Mouse (Mus musculus): ENCODE measurements at regions not wholly inside any gene's neighbourhood (a gene's known extent, or its start where the extent isn't known, plus 50 kb on each side); places are given as distances from the start of the nearest gene placed in this dataset.

DNA sequence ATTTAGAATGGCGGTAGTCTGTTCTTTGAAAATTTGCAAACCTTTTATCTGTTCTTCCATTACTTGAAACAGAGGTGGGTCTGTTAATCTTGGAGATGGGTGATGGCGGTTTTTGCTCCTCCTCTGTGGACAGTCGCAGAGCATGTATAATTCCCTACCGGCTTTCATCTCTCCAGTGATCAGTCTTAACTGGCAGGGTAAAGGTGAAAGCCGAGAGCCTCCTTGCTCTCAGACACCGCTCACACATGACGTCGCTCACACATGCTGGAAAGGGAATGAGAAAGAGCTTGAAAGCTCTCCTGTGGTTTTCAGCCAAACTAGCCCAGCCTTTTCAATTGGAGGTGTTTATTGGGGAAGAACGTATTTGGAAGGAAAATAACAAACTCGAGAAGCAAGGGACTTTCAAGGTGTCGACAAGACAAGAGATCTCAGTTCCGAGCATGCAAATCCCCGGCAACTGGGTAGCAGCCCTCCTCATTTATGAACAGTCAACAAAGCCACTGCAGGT lies 166.3 kb upstream of the Cxcr4 start:
- Histone ChIP-seq H3K4me2 (ENCODE audit: low read length) (no peak overlapping the region), H3K4me3 (ENCODE audit: low read depth, low read length) (no peak overlapping the region), H3K27ac (ENCODE audit: low read length) (no peak overlapping the region), H3K9me3 (replicated peaks; ENCODE audit: control insufficient read depth, low read length, poor library complexity, severe bottlenecking) (no peaks in the 10 kb centered on the region), H3K9ac (ENCODE audit: low read depth, low read length) (no peak overlapping the region), H3K27me3 (ENCODE audit: control insufficient read depth, insufficient read depth, low read depth, low read length) (no peaks in the 10 kb centered on the region), H3K4me1 (ENCODE audit: control insufficient read depth, insufficient read depth, low read length) (peaks cover 2% of the 10 kb centered on the region; the same call in 1 of the 2 replicates), H3K36me3 (ENCODE audit: control insufficient read depth, insufficient read depth, low read length) (no peaks in the 10 kb centered on the region)
- no peak; the same call in 1 of the 2 replicates for ATAC-seq
- WGBS, result 42% methylated on average over 13 of the region's 13 CpGs

DNA sequence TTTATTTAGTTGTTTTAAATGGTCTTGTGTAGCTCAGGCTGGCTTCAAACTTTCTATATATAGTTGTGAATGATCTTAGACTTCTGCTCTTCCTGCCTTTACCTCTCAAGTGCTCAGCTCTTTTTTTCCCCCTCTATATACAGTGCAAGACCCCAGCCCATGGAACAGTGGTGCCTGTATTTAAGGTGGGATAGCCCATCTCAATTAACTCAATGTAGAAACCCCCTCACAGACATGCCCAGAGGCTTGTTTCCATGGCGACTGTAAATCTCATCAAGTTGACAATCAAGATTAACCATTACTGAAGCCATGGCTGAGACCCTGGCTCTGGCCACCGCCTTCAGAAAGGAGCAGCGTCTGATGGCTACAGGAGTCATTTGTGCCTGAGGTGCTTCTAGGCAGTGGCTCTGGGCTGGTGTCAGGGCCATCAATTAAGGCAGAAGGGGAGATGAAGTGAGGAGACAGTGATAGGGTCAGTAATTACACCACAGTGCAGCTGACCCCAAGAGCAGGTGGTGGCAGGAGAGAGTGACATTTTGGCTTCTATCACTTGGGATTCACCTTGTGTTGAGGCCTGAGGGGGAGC lies 161.4 kb upstream of the Cxcr4 start:
- Histone ChIP-seq H3K4me2 (ENCODE audit: low read length) (no peak overlapping the region), H3K27ac (ENCODE audit: low read length) (no peak overlapping the region), H3K4me1 (ENCODE audit: control insufficient read depth, insufficient read depth, low read length) (peaks cover 2% of the 10 kb centered on the region; the same call in 1 of the 2 replicates), H3K36me3 (ENCODE audit: control insufficient read depth, insufficient read depth, low read length) (no peaks in the 10 kb centered on the region), H3K4me3 (ENCODE audit: low read depth, low read length) (no peak overlapping the region), H3K9ac (ENCODE audit: low read depth, low read length) (no peak overlapping the region), H3K27me3 (ENCODE audit: control insufficient read depth, insufficient read depth, low read depth, low read length) (no peaks in the 10 kb centered on the region), H3K9me3 (replicated peaks; ENCODE audit: control insufficient read depth, low read length, poor library complexity, severe bottlenecking) (no peaks in the 10 kb centered on the region)
- no peak for ATAC-seq
- WGBS, result 36% methylated on average over 3 of the region's 3 CpGs

DNA sequence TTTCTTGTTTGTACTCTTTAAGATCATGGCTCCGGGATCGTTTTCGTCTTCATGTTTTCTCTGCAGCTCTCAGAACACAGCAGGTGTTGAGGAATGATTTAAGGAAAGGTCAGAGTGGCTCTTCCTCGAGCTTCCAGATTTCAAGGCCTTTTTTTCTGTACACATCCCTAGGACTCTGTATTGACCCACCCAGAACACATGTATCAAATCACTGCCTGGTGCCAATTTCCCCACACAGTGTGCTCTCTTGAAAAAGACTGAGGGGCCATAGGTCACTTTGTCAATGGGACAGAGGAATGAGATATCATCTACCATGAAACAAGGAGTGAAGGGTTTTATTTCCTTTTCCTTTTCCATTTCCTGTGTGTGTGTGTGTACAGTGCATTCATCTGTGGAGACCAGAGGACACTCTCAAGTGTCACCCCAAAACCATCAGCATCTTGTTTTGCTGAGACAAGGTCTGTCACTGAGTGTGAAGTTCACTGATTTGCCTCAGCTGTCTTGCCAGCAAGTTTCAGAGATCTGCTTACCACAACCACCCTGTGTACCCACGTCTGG lies 157.4 kb upstream of the Cxcr4 start:
- Histone ChIP-seq H3K36me3 (ENCODE audit: control insufficient read depth, insufficient read depth, low read length) (no peaks in the 10 kb centered on the region), H3K4me1 (ENCODE audit: control insufficient read depth, insufficient read depth, low read length) (peaks cover 2% of the 10 kb centered on the region; the same call in 1 of the 2 replicates), H3K9me3 (replicated peaks; ENCODE audit: control insufficient read depth, low read length, poor library complexity, severe bottlenecking) (no peaks in the 10 kb centered on the region), H3K27ac (ENCODE audit: low read length) (no peak overlapping the region), H3K4me3 (ENCODE audit: low read depth, low read length) (no peak overlapping the region), H3K27me3 (ENCODE audit: control insufficient read depth, insufficient read depth, low read depth, low read length) (no peaks in the 10 kb centered on the region), H3K9ac (ENCODE audit: low read depth, low read length) (no peak overlapping the region), H3K4me2 (ENCODE audit: low read length) (no peak overlapping the region)
- no peak for ATAC-seq
- WGBS, result 62% methylated on average over 5 of the region's 5 CpGs

DNA sequence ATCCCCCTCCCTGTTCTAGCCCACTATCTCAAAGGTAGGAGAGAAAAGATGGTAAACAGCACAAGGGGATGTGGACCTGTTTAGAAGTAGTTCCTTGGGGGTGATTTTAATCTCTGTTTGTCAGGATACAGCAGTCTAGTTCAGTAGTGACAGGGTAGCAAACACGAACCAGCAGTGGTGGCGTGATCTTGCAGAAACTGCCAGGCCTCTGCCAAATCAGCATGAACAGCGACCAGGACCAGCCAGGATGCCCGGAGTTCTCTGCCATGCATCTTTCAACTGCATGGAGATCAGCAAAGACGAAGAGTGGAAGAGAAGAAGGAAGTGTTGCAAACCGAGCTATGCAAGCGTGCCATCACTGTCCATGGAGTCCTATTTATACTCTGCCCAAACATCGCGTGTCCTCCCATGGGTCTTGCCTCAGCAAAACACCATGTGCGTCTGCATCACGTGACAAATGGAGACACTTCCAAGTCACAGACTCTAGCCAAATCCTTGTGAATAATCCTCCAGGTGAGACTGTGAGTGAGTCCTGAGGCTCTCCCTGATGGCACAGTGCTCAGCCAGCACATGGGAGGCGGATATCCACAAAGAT lies 155.2 kb upstream of the Cxcr4 start:
- no peak overlapping the region for H3K9ac ChIP-seq (ENCODE audit: low read depth, low read length)
- no peaks in the 10 kb centered on the region for H3K4me1 ChIP-seq (ENCODE audit: control insufficient read depth, insufficient read depth, low read length)
- ATAC-seq, result no peak
- H3K4me2 ChIP-seq (ENCODE audit: low read length), result no peak overlapping the region
- WGBS, result 93% methylated on average over 12 of the region's 12 CpGs
- H3K9me3 ChIP-seq (replicated peaks; ENCODE audit: control insufficient read depth, low read length, poor library complexity, severe bottlenecking), result no peaks in the 10 kb centered on the region
- no peak overlapping the region for H3K4me3 ChIP-seq (ENCODE audit: low read depth, low read length)
- no peaks in the 10 kb centered on the region for H3K27me3 ChIP-seq (ENCODE audit: control insufficient read depth, insufficient read depth, low read depth, low read length)
- H3K27ac ChIP-seq (ENCODE audit: low read length), result no peak overlapping the region
- H3K36me3 ChIP-seq (ENCODE audit: control insufficient read depth, insufficient read depth, low read length), result no peaks in the 10 kb centered on the region

DNA sequence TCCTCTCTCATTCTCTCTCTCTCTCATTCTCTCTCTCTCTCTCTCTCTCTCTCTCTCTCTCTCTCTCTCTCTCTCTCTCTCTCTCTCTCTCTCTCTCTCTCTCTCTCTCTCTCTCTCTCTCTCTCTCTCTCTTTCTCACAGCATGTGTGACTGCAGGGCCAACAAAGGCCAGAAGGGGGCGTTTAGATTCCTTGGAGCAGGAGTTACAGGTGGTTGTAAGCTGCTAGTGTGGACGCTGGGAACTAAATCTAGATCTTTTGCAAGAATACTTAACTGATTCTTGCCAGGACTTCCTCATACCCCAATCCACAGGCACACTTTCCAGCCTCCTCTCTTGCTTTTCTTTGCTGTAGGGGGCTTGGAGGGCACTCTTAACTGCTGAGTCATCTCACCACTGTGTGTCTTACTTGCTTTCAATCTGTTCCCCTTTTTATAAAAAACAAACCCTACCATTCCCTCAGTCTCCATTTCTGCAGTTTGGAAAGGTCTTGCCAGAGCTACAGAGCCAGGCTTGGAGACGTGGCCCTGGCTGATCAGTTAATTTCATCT lies 154.4 kb upstream of the Cxcr4 start:
- Histone ChIP-seq H3K9me3 (replicated peaks; ENCODE audit: control insufficient read depth, low read length, poor library complexity, severe bottlenecking) (no peaks in the 10 kb centered on the region), H3K36me3 (ENCODE audit: control insufficient read depth, insufficient read depth, low read length) (no peaks in the 10 kb centered on the region), H3K27ac (ENCODE audit: low read length) (no peak overlapping the region), H3K4me3 (ENCODE audit: low read depth, low read length) (no peak overlapping the region), H3K9ac (ENCODE audit: low read depth, low read length) (no peak overlapping the region), H3K4me1 (ENCODE audit: control insufficient read depth, insufficient read depth, low read length) (no peaks in the 10 kb centered on the region), H3K4me2 (ENCODE audit: low read length) (no peak overlapping the region), H3K27me3 (ENCODE audit: control insufficient read depth, insufficient read depth, low read depth, low read length) (no peaks in the 10 kb centered on the region)
- ATAC-seq, result no peak
- 66% methylated on average over 3 of the region's 3 CpGs for WGBS

DNA sequence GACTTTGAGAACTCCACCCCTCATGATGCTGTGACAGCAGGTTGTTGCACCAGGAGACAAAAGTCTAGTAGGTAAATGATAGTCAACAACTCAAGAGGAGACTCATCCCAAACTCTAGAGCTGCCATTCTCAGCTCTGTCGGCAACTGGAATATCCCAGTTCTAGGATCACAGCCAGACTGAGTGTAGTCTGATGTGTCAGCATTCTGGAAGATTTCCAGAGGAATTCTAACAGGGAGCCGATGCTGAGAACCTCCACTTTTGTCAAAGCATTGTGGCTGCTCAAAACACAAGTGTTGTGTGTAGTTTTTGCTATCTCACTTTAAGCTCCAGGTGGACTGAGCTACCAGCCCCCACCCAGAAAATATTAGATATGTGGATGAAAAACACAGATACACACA lies 148.5 kb upstream of the Cxcr4 start:
- Histone ChIP-seq H3K27me3 (ENCODE audit: control insufficient read depth, insufficient read depth, low read depth, low read length) (no peaks in the 10 kb centered on the region), H3K9ac (ENCODE audit: low read depth, low read length) (no peak overlapping the region), H3K4me1 (ENCODE audit: control insufficient read depth, insufficient read depth, low read length) (no peaks in the 10 kb centered on the region), H3K9me3 (replicated peaks; ENCODE audit: control insufficient read depth, low read length, poor library complexity, severe bottlenecking) (no peaks in the 10 kb centered on the region), H3K36me3 (ENCODE audit: control insufficient read depth, insufficient read depth, low read length) (no peaks in the 10 kb centered on the region), H3K27ac (ENCODE audit: low read length) (no peak overlapping the region), H3K4me3 (ENCODE audit: low read depth, low read length) (no peak overlapping the region), H3K4me2 (ENCODE audit: low read length) (no peak overlapping the region)
- no peak for ATAC-seq
- WGBS, result 71% methylated on average over 2 of the region's 2 CpGs

DNA sequence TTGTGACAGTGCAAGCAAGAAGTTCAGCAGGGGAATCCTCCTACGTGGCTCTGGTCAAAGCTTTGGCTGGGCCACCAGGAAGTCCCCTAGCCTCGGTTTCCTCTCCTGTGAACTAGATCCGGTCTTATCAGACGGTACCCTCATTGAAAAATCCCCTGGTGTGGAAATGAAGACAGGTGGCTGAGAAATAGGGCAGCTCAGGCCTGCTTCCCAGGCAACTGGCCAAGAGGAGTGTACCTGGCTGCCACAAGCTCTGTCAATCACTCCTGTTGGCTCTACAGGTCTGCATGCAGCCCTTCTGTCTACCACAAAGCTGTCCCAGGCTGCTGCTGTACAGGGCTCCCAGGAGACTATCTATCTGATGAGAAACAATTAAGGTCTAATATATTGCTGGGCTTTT lies 146.1 kb upstream of the Cxcr4 start:
- Histone ChIP-seq H3K9ac (ENCODE audit: low read depth, low read length) (no peak overlapping the region), H3K27me3 (ENCODE audit: control insufficient read depth, insufficient read depth, low read depth, low read length) (no peaks in the 10 kb centered on the region), H3K4me2 (ENCODE audit: low read length) (no peak overlapping the region), H3K27ac (ENCODE audit: low read length) (no peak overlapping the region), H3K9me3 (replicated peaks; ENCODE audit: control insufficient read depth, low read length, poor library complexity, severe bottlenecking) (no peaks in the 10 kb centered on the region), H3K4me3 (ENCODE audit: low read depth, low read length) (no peak overlapping the region), H3K36me3 (ENCODE audit: control insufficient read depth, insufficient read depth, low read length) (no peaks in the 10 kb centered on the region), H3K4me1 (ENCODE audit: control insufficient read depth, insufficient read depth, low read length) (no peaks in the 10 kb centered on the region)
- no peak for ATAC-seq
- 86% methylated on average over 4 of the region's 4 CpGs for WGBS

DNA sequence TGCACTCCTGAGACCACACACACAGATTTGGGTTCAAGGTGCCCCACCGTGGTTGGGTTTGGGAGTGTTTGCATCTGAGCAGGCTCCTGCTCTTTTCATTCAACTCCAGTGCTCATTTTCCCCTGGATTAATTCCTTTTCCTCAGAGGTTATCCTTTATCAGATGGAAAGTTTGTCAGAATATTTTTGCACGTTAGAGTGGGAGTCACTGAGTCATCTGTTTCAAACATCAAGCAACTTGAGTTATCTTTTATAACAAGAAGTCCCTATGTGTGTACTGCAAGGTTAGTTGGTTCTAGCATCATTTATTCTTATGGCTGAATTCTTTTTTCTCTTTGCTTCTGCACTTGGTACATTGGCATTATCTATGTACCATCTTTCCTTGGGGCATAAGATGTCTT lies 142.8 kb upstream of the Cxcr4 start:
- Histone ChIP-seq H3K36me3 (ENCODE audit: control insufficient read depth, insufficient read depth, low read length) (no peaks in the 10 kb centered on the region), H3K4me2 (ENCODE audit: low read length) (no peak overlapping the region), H3K9me3 (replicated peaks; ENCODE audit: control insufficient read depth, low read length, poor library complexity, severe bottlenecking) (no peaks in the 10 kb centered on the region), H3K4me3 (ENCODE audit: low read depth, low read length) (no peak overlapping the region), H3K4me1 (ENCODE audit: control insufficient read depth, insufficient read depth, low read length) (no peaks in the 10 kb centered on the region), H3K27me3 (ENCODE audit: control insufficient read depth, insufficient read depth, low read depth, low read length) (no peaks in the 10 kb centered on the region), H3K27ac (ENCODE audit: low read length) (no peak overlapping the region), H3K9ac (ENCODE audit: low read depth, low read length) (no peak overlapping the region)
- 72% methylated on average over 2 of the region's 2 CpGs for WGBS
- ATAC-seq, result no peak

DNA sequence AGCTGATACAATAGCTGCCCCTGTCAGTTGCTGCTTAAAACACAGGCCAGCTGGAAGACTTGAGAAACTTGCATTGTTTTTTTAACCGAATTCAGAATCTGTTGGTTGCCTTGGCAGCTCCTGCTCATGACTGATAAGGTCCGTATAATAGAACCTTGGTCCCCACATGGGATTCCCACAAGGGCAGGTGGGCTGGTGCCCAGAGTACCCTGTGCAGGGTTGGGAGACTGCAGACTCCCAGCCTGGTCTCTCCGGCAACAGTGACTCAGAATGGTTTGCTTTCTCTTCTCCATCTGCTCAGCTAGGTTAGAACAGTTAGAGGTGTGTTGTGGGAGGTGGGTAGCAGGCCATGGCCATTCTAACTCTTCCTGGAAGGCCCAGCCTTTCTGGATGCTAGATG lies 139.4 kb upstream of the Cxcr4 start:
- no peaks in the 10 kb centered on the region for H3K4me1 ChIP-seq (ENCODE audit: control insufficient read depth, insufficient read depth, low read length)
- no peak overlapping the region for H3K9ac ChIP-seq (ENCODE audit: low read depth, low read length)
- 76% methylated on average over 3 of the region's 3 CpGs for WGBS
- H3K9me3 ChIP-seq (replicated peaks; ENCODE audit: control insufficient read depth, low read length, poor library complexity, severe bottlenecking), result no peaks in the 10 kb centered on the region
- ATAC-seq, result no peak
- no peak overlapping the region for H3K4me3 ChIP-seq (ENCODE audit: low read depth, low read length)
- H3K27ac ChIP-seq (ENCODE audit: low read length), result no peak overlapping the region
- no peaks in the 10 kb centered on the region for H3K27me3 ChIP-seq (ENCODE audit: control insufficient read depth, insufficient read depth, low read depth, low read length)
- no peaks in the 10 kb centered on the region for H3K36me3 ChIP-seq (ENCODE audit: control insufficient read depth, insufficient read depth, low read length)
- H3K4me2 ChIP-seq (ENCODE audit: low read length), result no peak overlapping the region

All from midbrain, embryonic 16.5 days (tissue).